Mouse (Mus musculus): Measurements from ENCODE around the gene Sfpq.

- TF ChIP-seq POLR2A (IDR thresholded peaks at IDR 0.05; ENCODE audit: extremely low read depth, insufficient read depth, low read length) (no peak), CTCF (IDR thresholded peaks at IDR 0.05; ENCODE audit: extremely low read depth, insufficient read depth, low read length) (peak; percentile 34; the same call in 1 of the 2 replicates)
Observed at GRCm38 (mm10) chr4:126977467-126977866, 43.7 kb upstream of the Sfpq start.
